Mouse (Mus musculus) ES-Bruce4 (cell line): ENCODE measurements around the gene Rasgrp4.

Source experiments
- CTCF ChIP-seq: IDR thresholded peaks from one replicate; pipeline ENCODE4 v1.8.1; 2011; ENCODE audit warnings: low read depth, low read length
- EP300 ChIP-seq: IDR thresholded peaks from 2 replicates; pipeline ENCODE4 v1.6.1; 2011; ENCODE audit warnings: low read depth, low read length; ENCODE audit not compliant: insufficient read depth
- POLR2A ChIP-seq: IDR thresholded peaks from one replicate; pipeline ENCODE4 v1.8.1; 2011; ENCODE audit warnings: low read length; ENCODE audit not compliant: insufficient read depth

GRCm38 (mm10) chr7:29162294-29162693, 27.6 kb downstream of the Rasgrp4 start:
- TF ChIP-seq POLR2A (no peak), CTCF (no peak), EP300 (no peak)
